Mouse (Mus musculus): ENCODE measurements around the gene Zswim8. TPM values are rescaled to one million over a fixed set of nuclear protein-coding genes. Genes with fewer than 3 reads are reported as not detected.
A peak's percentile ranks its signal among the peaks of the same experiment; 100 is the strongest.

Gene Zswim8
- polyA plus RNA-seq (2014; fragmentation: Nextera tagmentation; extraction: Ambion mirVana): 38.5 and 50.5 TPM in 2 replicates

DNA sequence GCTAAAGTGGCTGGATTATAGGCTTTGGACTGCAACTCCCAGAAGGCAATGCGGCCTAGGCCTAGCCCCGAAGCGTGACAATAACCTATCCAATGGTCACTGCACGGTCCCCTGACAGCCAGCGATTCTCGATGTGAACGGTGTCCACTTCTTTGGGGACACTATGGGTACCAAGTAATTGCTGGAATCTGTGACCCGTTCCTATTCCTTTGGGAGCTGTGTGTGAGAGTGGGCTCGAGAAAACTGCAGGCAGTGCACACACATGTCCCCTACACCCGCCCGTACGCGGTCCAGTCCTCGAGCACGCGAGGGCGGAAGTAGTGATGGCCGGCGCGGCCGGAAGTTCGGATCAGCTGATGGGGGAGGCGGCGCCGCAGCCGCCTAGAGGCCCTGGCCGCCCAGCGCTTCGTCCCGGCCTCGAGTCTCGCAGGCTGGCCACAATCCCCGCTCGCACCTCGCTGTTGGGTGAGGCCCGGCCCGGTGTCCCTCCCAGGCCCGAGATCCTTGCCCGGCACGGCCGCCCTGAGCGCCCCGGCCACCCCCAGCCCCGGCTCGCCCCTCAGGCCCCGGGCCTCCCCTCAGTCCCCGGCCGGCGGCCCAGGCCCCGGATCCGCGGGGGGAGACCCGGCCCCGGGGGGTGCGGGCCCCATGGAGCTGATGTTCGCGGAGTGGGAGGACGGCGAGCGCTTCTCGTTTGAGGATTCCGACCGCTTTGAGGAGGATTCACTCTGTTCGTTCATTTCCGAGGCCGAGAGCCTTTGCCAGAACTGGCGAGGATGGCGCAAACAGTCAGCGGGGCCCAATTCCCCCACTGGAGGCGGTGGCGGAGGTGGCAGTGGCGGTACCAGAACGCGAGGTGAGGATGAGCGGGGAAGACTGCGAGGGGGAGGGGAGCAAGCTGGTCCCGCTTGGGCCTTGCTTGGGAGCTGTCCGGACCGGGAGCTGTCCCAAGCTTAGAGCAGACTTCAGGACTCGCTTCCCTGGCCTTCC, at the start of gene Zswim8:
Gene Zswim8, plus strand, starts transcription at position 352 of the 990 bp plus-strand sequence.
- Histone ChIP-seq H3K27me3 (ENCODE audit: control insufficient read depth, insufficient read depth, low read length) (no peaks in the 10 kb centered on the region), H3K9ac (peak within 1 kb of the TSS; percentile 98), H3K36me3 (replicated peaks; ENCODE audit: control insufficient read depth, insufficient read depth) (peaks cover 41% of the 10 kb centered on the region), H3K4me2 (replicated peaks) (peak within 1 kb of the TSS; percentile 80), H3K4me1 (replicated peaks; ENCODE audit: control insufficient read depth, insufficient read depth, low read length) (peaks cover 21% of the 10 kb centered on the region), H3K4me3 (replicated peaks; ENCODE audit: low read length) (peak within 1 kb of the TSS; percentile 90), H3K27ac (peak within 1 kb of the TSS; percentile 90), H3K9me3 (ENCODE audit: control insufficient read depth, low read length) (no peaks in the 10 kb centered on the region)
- under 1% methylated on average over 80 of the region's 80 CpGs for WGBS
- ATAC-seq (ENCODE audit: low FRiP score) (peak; percentile 95), DNase-seq (ENCODE audit: low spot score) (peak; percentile 90)

- Histone ChIP-seq H3K9ac (no peak overlapping the region), H3K9me3 (ENCODE audit: control insufficient read depth, low read length) (no peaks in the 10 kb centered on the region), H3K27ac (no peak overlapping the region), H3K4me2 (replicated peaks) (no peak overlapping the region), H3K4me3 (replicated peaks; ENCODE audit: low read length) (no peak overlapping the region), H3K36me3 (replicated peaks; ENCODE audit: control insufficient read depth, insufficient read depth) (no peaks in the 10 kb centered on the region), H3K27me3 (ENCODE audit: control insufficient read depth, insufficient read depth, low read length) (peaks cover 5% of the 10 kb centered on the region; the same call in 1 of the 2 replicates), H3K4me1 (replicated peaks; ENCODE audit: control insufficient read depth, insufficient read depth, low read length) (peaks cover 11% of the 10 kb centered on the region)
- ATAC-seq (ENCODE audit: low FRiP score) (no peak), DNase-seq (ENCODE audit: low spot score) (peak; percentile 73)
Measured at GRCm38 (mm10) chr14:20658326-20658725, 49.0 kb upstream of the Zswim8 start.

- Histone ChIP-seq H3K4me2 (replicated peaks) (no peak overlapping the region), H3K9me3 (ENCODE audit: control insufficient read depth, low read length) (no peaks in the 10 kb centered on the region), H3K36me3 (replicated peaks; ENCODE audit: control insufficient read depth, insufficient read depth) (no peaks in the 10 kb centered on the region), H3K9ac (no peak overlapping the region), H3K4me3 (replicated peaks; ENCODE audit: low read length) (no peak overlapping the region), H3K27ac (no peak overlapping the region), H3K4me1 (replicated peaks; ENCODE audit: control insufficient read depth, insufficient read depth, low read length) (peaks cover 11% of the 10 kb centered on the region), H3K27me3 (ENCODE audit: control insufficient read depth, insufficient read depth, low read length) (peaks cover 5% of the 10 kb centered on the region; the same call in 1 of the 2 replicates)
- WGBS: 90% methylated on average over 6 of the region's 6 CpGs
- ATAC-seq (ENCODE audit: low FRiP score): no peak
- DNase-seq (ENCODE audit: low spot score): no peak
Measured at GRCm38 (mm10) chr14:20658902-20659301, 48.5 kb upstream of the Zswim8 start.

GRCm38 (mm10) chr14:20659687-20660086, 47.7 kb upstream of the Zswim8 start:
- Histone ChIP-seq H3K9ac (no peak overlapping the region), H3K27ac (no peak overlapping the region), H3K27me3 (ENCODE audit: control insufficient read depth, insufficient read depth, low read length) (peaks cover 5% of the 10 kb centered on the region; the same call in 1 of the 2 replicates), H3K4me3 (replicated peaks; ENCODE audit: low read length) (no peak overlapping the region), H3K4me2 (replicated peaks) (no peak overlapping the region), H3K36me3 (replicated peaks; ENCODE audit: control insufficient read depth, insufficient read depth) (no peaks in the 10 kb centered on the region), H3K9me3 (ENCODE audit: control insufficient read depth, low read length) (no peaks in the 10 kb centered on the region), H3K4me1 (replicated peaks; ENCODE audit: control insufficient read depth, insufficient read depth, low read length) (peaks cover 11% of the 10 kb centered on the region)
- ATAC-seq (ENCODE audit: low FRiP score) (no peak), DNase-seq (ENCODE audit: low spot score) (no peak)
- WGBS: over 99% methylated on average over 7 of the region's 7 CpGs

DNA sequence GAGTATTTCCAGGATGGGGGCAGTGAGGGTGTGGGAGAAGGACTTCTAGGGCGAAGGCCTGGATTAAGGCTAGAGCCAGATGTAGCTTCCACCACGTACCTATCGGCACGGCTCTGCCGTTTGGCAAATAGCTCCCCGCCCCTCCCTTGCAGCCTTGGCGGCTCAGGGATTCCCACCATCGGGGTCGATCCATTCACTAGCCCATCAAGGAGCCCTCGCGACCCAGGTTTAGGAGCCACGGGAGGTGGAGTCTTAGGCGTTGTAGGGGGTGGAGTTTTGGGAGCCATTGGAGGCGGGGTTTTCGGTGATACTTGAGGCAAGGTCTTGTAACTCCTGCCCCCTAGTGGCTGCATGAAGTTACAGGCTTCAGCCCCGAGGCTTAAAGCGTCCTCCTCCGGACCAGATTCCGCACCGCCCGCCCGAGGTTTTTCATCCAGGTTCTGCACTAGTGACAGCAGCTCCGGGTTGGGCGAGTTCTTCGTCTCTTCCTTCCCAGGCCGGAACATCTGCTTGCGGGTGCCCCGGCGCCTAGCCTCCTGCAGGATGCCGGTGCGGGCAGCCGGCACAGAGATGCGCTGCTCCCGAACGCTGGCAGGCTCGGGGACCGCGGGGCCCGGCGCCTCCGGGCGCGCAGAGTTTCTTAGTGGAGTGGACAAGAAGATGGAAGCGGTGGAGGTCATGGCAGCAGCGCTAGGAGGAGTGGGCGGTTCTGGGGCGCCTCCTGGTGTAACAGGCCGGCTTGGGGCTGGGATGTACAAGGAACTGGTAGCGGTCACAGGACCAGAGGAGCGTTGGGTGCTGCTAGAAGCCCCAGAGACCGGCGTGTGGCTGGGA, 46.3 kb upstream of the Zswim8 start:
- Histone ChIP-seq H3K4me1 (replicated peaks; ENCODE audit: control insufficient read depth, insufficient read depth, low read length) (peaks cover 11% of the 10 kb centered on the region), H3K9ac (peak overlapping the region; percentile 87), H3K4me2 (replicated peaks) (peak overlapping the region; percentile 89), H3K27me3 (ENCODE audit: control insufficient read depth, insufficient read depth, low read length) (peaks cover 9% of the 10 kb centered on the region; the same call in 1 of the 2 replicates), H3K9me3 (ENCODE audit: control insufficient read depth, low read length) (no peaks in the 10 kb centered on the region), H3K27ac (peak overlapping the region; percentile 87), H3K36me3 (replicated peaks; ENCODE audit: control insufficient read depth, insufficient read depth) (no peaks in the 10 kb centered on the region), H3K4me3 (replicated peaks; ENCODE audit: low read length) (peak overlapping the region; percentile 71)
- peak; percentile 96 for DNase-seq (ENCODE audit: low spot score)
- peak; percentile 91 for ATAC-seq (ENCODE audit: low FRiP score)
- 1% methylated on average over 52 of the region's 52 CpGs for WGBS

DNA sequence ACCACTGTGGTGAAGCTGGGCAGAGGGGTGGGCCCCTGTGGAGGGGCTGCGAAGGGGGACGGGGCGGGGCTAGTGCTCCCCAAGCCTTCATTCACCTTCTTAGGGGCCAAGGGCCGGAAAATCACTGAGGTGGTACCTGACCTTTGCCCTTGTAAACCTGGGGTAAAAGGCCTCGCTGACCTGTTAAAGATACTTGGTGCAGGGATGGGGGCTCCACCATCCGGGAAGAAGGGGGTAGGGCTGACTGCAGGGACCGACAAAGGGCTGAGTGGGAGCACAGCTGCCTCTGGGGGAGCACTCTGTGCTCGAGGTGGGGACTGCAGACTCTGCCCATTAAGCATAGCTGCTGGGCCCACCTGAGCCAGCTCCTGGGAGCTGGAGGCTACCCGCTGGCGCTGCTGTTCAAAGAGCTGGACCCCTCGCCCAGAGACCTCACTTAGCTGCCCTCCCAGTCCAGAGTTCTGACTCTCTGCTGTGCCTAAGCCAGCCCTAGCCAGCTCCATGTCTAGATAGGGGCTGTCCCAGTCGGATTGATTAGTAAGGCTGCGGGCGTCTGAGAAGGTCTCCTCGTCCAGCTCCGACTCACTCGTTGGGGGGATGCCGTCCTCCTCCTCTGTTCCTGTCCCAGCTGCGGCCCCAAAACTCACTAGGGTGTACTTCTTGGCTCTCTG, 45.6 kb upstream of the Zswim8 start:
- Histone ChIP-seq H3K4me1 (replicated peaks; ENCODE audit: control insufficient read depth, insufficient read depth, low read length) (peaks cover 11% of the 10 kb centered on the region), H3K4me3 (replicated peaks; ENCODE audit: low read length) (peak overlapping the region; percentile 71), H3K27me3 (ENCODE audit: control insufficient read depth, insufficient read depth, low read length) (peaks cover 16% of the 10 kb centered on the region; the same call in 1 of the 2 replicates), H3K27ac (peak overlapping the region; percentile 87), H3K9me3 (ENCODE audit: control insufficient read depth, low read length) (no peaks in the 10 kb centered on the region), H3K36me3 (replicated peaks; ENCODE audit: control insufficient read depth, insufficient read depth) (no peaks in the 10 kb centered on the region), H3K4me2 (replicated peaks) (peak overlapping the region; percentile 89), H3K9ac (peak overlapping the region; percentile 87)
- ATAC-seq (ENCODE audit: low FRiP score) (peak; percentile 41), DNase-seq (ENCODE audit: low spot score) (peak; percentile 37)
- 8% methylated on average over 19 of the region's 19 CpGs for WGBS

DNA sequence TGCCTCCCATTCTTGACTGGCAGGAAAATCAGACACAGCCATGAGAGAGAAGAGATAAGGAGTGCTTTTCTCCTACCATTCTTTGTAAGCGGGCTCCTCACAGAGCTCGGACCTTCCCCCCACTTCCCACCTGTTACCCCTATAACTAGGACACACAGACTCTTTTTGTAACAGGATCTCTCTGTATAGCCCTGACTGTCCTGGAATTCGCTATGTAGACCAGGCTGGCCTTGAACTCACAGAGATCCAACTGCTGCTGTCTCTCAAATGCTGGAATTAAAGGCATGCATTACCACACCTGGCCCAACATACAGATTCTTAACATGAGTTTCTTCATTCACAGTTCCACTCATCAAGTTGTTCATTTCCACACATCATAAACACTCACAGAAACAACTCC, 44.6 kb upstream of the Zswim8 start:
- Histone ChIP-seq H3K4me1 (replicated peaks; ENCODE audit: control insufficient read depth, insufficient read depth, low read length) (peaks cover 11% of the 10 kb centered on the region), H3K4me3 (replicated peaks; ENCODE audit: low read length) (no peak overlapping the region), H3K4me2 (replicated peaks) (peak overlapping the region; percentile 89; the same call in 1 of the 2 replicates), H3K9ac (0 out of 2 replicates have a peak overlapping the region, but pooled peaks have one; percentile 87), H3K27ac (no peak overlapping the region), H3K36me3 (replicated peaks; ENCODE audit: control insufficient read depth, insufficient read depth) (no peaks in the 10 kb centered on the region), H3K9me3 (ENCODE audit: control insufficient read depth, low read length) (no peaks in the 10 kb centered on the region), H3K27me3 (ENCODE audit: control insufficient read depth, insufficient read depth, low read length) (peaks cover 16% of the 10 kb centered on the region; the same call in 1 of the 2 replicates)
- no peak for ATAC-seq (ENCODE audit: low FRiP score)
- 95% methylated on average over 3 of the region's 3 CpGs for WGBS
- DNase-seq (ENCODE audit: low spot score): no peak

DNA sequence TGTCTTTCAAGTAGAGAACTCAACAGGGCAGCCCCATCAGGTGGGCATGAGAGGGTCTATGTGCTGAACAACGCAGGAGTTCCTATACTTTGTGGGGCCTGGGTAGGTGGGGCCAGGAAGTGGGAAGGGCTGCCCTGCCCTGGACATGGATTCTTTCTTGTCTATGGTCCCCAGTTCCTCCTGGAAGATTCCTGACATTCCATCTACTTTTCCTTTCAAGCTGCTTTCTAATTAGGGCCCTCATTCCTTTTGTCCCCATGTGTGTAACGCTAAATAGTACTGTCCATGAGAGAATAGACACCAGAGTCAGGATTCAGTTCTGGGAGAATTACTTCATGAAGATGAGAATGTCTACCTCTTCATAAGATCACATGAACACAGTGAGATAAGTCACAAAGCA, 43.8 kb upstream of the Zswim8 start:
- H3K27me3 ChIP-seq (ENCODE audit: control insufficient read depth, insufficient read depth, low read length): peaks cover 16% of the 10 kb centered on the region; the same call in 1 of the 2 replicates
- no peaks in the 10 kb centered on the region for H3K9me3 ChIP-seq (ENCODE audit: control insufficient read depth, low read length)
- no peak for DNase-seq (ENCODE audit: low spot score)
- WGBS: 79% methylated on average over 2 of the region's 2 CpGs
- no peak for ATAC-seq (ENCODE audit: low FRiP score)
- H3K27ac ChIP-seq: no peak overlapping the region
- H3K36me3 ChIP-seq (replicated peaks; ENCODE audit: control insufficient read depth, insufficient read depth): no peaks in the 10 kb centered on the region
- H3K4me2 ChIP-seq (replicated peaks): no peak overlapping the region
- H3K4me3 ChIP-seq (replicated peaks; ENCODE audit: low read length): no peak overlapping the region
- peaks cover 11% of the 10 kb centered on the region for H3K4me1 ChIP-seq (replicated peaks; ENCODE audit: control insufficient read depth, insufficient read depth, low read length)
- H3K9ac ChIP-seq: no peak overlapping the region

All from hindbrain, embryonic 14.5 days (tissue).